In the genomic region with DNA sequence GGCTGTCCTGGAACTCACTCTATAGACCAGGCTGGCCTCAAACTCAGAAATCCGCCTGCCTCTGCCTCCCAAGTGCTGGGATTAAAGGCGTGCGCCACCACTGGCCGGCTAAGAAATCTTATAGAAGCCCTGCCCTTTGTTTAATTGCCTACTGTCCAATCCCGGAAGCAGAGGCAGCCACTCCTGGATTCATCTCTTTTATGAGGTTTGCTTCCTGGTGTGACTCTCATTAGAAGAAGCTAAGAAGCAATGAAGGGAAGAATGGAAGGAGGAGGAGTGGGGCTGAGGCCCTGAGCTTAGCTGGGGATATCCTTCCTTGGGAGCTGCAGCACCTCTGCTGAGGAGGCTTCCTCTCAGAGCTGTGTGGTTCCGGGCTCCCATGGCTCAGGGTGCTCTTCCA, we compare ENCODE assay signal across 25 mouse cellular contexts. TPM values are rescaled to one million over a fixed set of nuclear protein-coding genes. Genes with fewer than 3 reads are reported as not detected.
DNase-seq lines count a peak whose midpoint lies in the region; ATAC-seq and TF ChIP-seq lines count a peak whose summit lies in the region.
"Had no signal": no experiment of that assay in that cellular context is flagged by ENCODE, and none has a peak within 500 bp of the region (broad histone marks: within the 10 kb centered on the region; RNA-seq: fewer than 3 reads in every experiment).

No protein-coding gene starts in this region.

- H3K9ac ChIP-seq in liver, embryonic 13.5 days, result peak overlapping the region; percentile 27; the same call in 1 of the 2 replicates
- no peak overlapping the region for H3K9ac ChIP-seq in liver, embryonic 11.5 days (ENCODE audit: low read depth, low read length)
- H3K9ac ChIP-seq in liver, embryonic 15.5 days, result no peak overlapping the region
- no peak overlapping the region for H3K9ac ChIP-seq in lung, postnatal 0 days (replicated peaks; ENCODE audit: low read depth)
- H3K9ac ChIP-seq: embryonic facial prominence, embryonic 13.5 days; embryonic facial prominence, embryonic 15.5 days; forebrain, embryonic 12.5 days had no signal

- no peak overlapping the region for H3K4me3 ChIP-seq in liver, embryonic 13.5 days (replicated peaks)
- H3K4me3 ChIP-seq in liver, embryonic 11.5 days (ENCODE audit: low read depth, low read length), result no peak overlapping the region
- no peak overlapping the region for H3K4me3 ChIP-seq in liver, embryonic 15.5 days (replicated peaks)
- no peak overlapping the region for H3K4me3 ChIP-seq in lung, postnatal 0 days (ENCODE audit: low read depth, low read length)
- H3K4me3 ChIP-seq: embryonic facial prominence, embryonic 13.5 days; embryonic facial prominence, embryonic 15.5 days; erythroblast, embryonic 14.5 days; forebrain, embryonic 10.5 days; forebrain, embryonic 12.5 days had no signal

- WGBS in liver, embryonic 13.5 days (ENCODE audit: insufficient replicate concordance), result 91% methylated on average over 6 of the region's 6 CpGs
- WGBS in liver, embryonic 11.5 days, result 86% methylated on average over 6 of the region's 6 CpGs
- WGBS in liver, embryonic 15.5 days (ENCODE audit: insufficient replicate concordance), result 88% methylated on average over 6 of the region's 6 CpGs
- WGBS in lung, postnatal 0 days, result 90% methylated on average over 6 of the region's 6 CpGs

- intact Hi-C loops in heart, postnatal 14 days (cut with DNase I), result no loop called here

- no peak overlapping the region for H3K4me2 ChIP-seq in liver, embryonic 13.5 days
- no peak overlapping the region for H3K4me2 ChIP-seq in liver, embryonic 11.5 days
- H3K4me2 ChIP-seq in liver, embryonic 15.5 days, result no peak overlapping the region
- no peak overlapping the region for H3K4me2 ChIP-seq in lung, postnatal 0 days (replicated peaks; ENCODE audit: low read depth, low read length)
- H3K4me2 ChIP-seq: embryonic facial prominence, embryonic 13.5 days; embryonic facial prominence, embryonic 15.5 days; forebrain, embryonic 12.5 days had no signal

- TF ChIP-seq EP300 in lung, postnatal 0 days (IDR thresholded peaks at IDR 0.05), result no peak

- DNase-seq in liver, embryonic 13.5 days, result no peak
- DNase-seq in liver, embryonic 11.5 days (ENCODE audit: low spot score), result no peak
- DNase-seq in R1 (ENCODE audit: low read depth, low spot score) (peak; percentile 86), ZHBTc4 (ENCODE audit: low read depth, low spot score) (peak; percentile 60)
- no peak for DNase-seq in kidney, postnatal 36 days
- DNase-seq in lung, postnatal 0 days (ENCODE audit: low spot score), result no peak
- DNase-seq in heart, postnatal 14 days, result no peak
- DNase-seq: adrenal gland, adult 2 months; adrenal gland, postnatal 10 days; adrenal gland, postnatal 25 days; cerebellum, adult 11 months; cerebellum, adult 18-20 months; cerebellum, adult 8-10 months; cerebellum, adult 9-11 months; cerebellum, postnatal 14 days; cerebellum, postnatal 36 days; embryo, embryonic 11 days had no signal

- peaks cover 16% of the 10 kb centered on the region for H3K36me3 ChIP-seq in liver, embryonic 13.5 days
- peaks cover 7% of the 10 kb centered on the region for H3K36me3 ChIP-seq in liver, embryonic 11.5 days (ENCODE audit: control insufficient read depth, insufficient read depth, low read length)
- peaks cover 30% of the 10 kb centered on the region for H3K36me3 ChIP-seq in liver, embryonic 15.5 days (replicated peaks)
- 0 out of 2 replicates have a peak, but pooled peaks cover 3% of the 10 kb centered on the region for H3K36me3 ChIP-seq in lung, postnatal 0 days (ENCODE audit: insufficient read depth, low read length)

- H3K4me1 ChIP-seq in liver, embryonic 13.5 days (replicated peaks), result peaks cover 77% of the 10 kb centered on the region
- H3K4me1 ChIP-seq in liver, embryonic 11.5 days (replicated peaks; ENCODE audit: control insufficient read depth, insufficient read depth, low read length), result peaks cover 15% of the 10 kb centered on the region
- peaks cover 81% of the 10 kb centered on the region for H3K4me1 ChIP-seq in liver, embryonic 15.5 days (replicated peaks)
- no peaks in the 10 kb centered on the region for H3K4me1 ChIP-seq in lung, postnatal 0 days (ENCODE audit: insufficient read depth, low read depth, low read length)
- H3K4me1 ChIP-seq: embryonic facial prominence, embryonic 13.5 days; embryonic facial prominence, embryonic 15.5 days; forebrain, embryonic 10.5 days; forebrain, embryonic 12.5 days had no signal

- no peak for ATAC-seq in liver, embryonic 13.5 days (ENCODE audit: low read depth)
- no peak for ATAC-seq in liver, embryonic 11.5 days (replicated peaks; ENCODE audit: low FRiP score)
- ATAC-seq in liver, embryonic 15.5 days (ENCODE audit: insufficient read depth), result no peak
- ATAC-seq in lung, postnatal 0 days, result no peak
- ATAC-seq: forebrain, embryonic 14.5 days; forebrain, embryonic 16.5 days had no signal

- no peaks in the 10 kb centered on the region for H3K27me3 ChIP-seq in liver, embryonic 13.5 days
- no peaks in the 10 kb centered on the region for H3K27me3 ChIP-seq in liver, embryonic 11.5 days (replicated peaks; ENCODE audit: control insufficient read depth, insufficient read depth, low read length)
- H3K27me3 ChIP-seq in liver, embryonic 15.5 days, result no peaks in the 10 kb centered on the region
- no peaks in the 10 kb centered on the region for H3K27me3 ChIP-seq in lung, postnatal 0 days (replicated peaks; ENCODE audit: insufficient read depth, low read length)
- H3K27me3 ChIP-seq: embryonic facial prominence, embryonic 13.5 days; embryonic facial prominence, embryonic 15.5 days; forebrain, embryonic 12.5 days had no signal

- TF ChIP-seq CTCF in lung, postnatal 0 days (IDR thresholded peaks at IDR 0.05), result no peak

- H3K9me3 ChIP-seq in liver, embryonic 13.5 days (replicated peaks), result 0 out of 2 replicates have a peak, but pooled peaks cover 4% of the 10 kb centered on the region
- H3K9me3 ChIP-seq in liver, embryonic 11.5 days (ENCODE audit: control insufficient read depth, low read length), result no peaks in the 10 kb centered on the region
- 0 out of 2 replicates have a peak, but pooled peaks cover under 1% of the 10 kb centered on the region for H3K9me3 ChIP-seq in liver, embryonic 15.5 days (replicated peaks)
- no peaks in the 10 kb centered on the region for H3K9me3 ChIP-seq in lung, postnatal 0 days (ENCODE audit: low read length)
- H3K9me3 ChIP-seq: embryonic facial prominence, embryonic 13.5 days; embryonic facial prominence, embryonic 15.5 days; forebrain, embryonic 10.5 days; forebrain, embryonic 12.5 days had no signal

- H3K27ac ChIP-seq in liver, embryonic 13.5 days, result peak overlapping the region; percentile 93
- no peak overlapping the region for H3K27ac ChIP-seq in liver, embryonic 11.5 days (ENCODE audit: low read depth, low read length)
- peak overlapping the region; percentile 61 for H3K27ac ChIP-seq in liver, embryonic 15.5 days (replicated peaks)
- no peak overlapping the region for H3K27ac ChIP-seq in lung, postnatal 0 days (ENCODE audit: low read length)
- H3K27ac ChIP-seq: embryonic facial prominence, embryonic 13.5 days; embryonic facial prominence, embryonic 15.5 days; forebrain, embryonic 10.5 days; forebrain, embryonic 12.5 days had no signal

RNA-seq across cellular contexts. Expression of gene Ppp2r1b, which starts 23.4 kb away (rescaled TPM):
- 97.1 and 117 TPM in 2 replicates for polyA plus RNA-seq in liver, embryonic 13.5 days (2015; fragmentation: Nextera tagmentation; extraction: Ambion mirVana)
- polyA plus RNA-seq in liver, embryonic 11.5 days (2014; fragmentation: Nextera tagmentation; extraction: Ambion mirVana), result 143 and 172 TPM in 2 replicates
- polyA plus RNA-seq in liver, embryonic 15.5 days (2015; fragmentation: Nextera tagmentation; extraction: Ambion mirVana), result 68.8 and 70.2 TPM in 2 replicates
- 26.0 and 28.4 TPM in 2 replicates for polyA plus RNA-seq in lung, postnatal 0 days (2015; fragmentation: Nextera tagmentation; extraction: Ambion mirVana)
- 10 to 100 TPM in 1 of 2 experiments, 1 to 10 TPM in 1; 9.3 to 12.2 TPM for total RNA-seq in heart, postnatal 14 days (2021)

RNA-seq across cellular contexts. Expression of gene 1110032A03Rik, which starts 46.3 kb away (rescaled TPM):
- 13.4 and 14.6 TPM in 2 replicates for polyA plus RNA-seq in liver, embryonic 13.5 days (2015; fragmentation: Nextera tagmentation; extraction: Ambion mirVana)
- polyA plus RNA-seq in liver, embryonic 11.5 days (2014; fragmentation: Nextera tagmentation; extraction: Ambion mirVana), result 16.2 and 17.5 TPM in 2 replicates
- polyA plus RNA-seq in liver, embryonic 15.5 days (2015; fragmentation: Nextera tagmentation; extraction: Ambion mirVana), result 17.4 and 18.6 TPM in 2 replicates
- 72.3 and 79.8 TPM in 2 replicates for polyA plus RNA-seq in lung, postnatal 0 days (2015; fragmentation: Nextera tagmentation; extraction: Ambion mirVana)
- total RNA-seq in heart, postnatal 14 days (2021), result 10 to 100 TPM in 1 of 2 experiments, 1 to 10 TPM in 1; 7.9 to 10.4 TPM

RNA-seq across cellular contexts. Expression of gene Alg9, which starts 46.8 kb away (rescaled TPM):
- 15.9 and 17.5 TPM in 2 replicates for polyA plus RNA-seq in liver, embryonic 13.5 days (2015; fragmentation: Nextera tagmentation; extraction: Ambion mirVana)
- polyA plus RNA-seq in liver, embryonic 11.5 days (2014; fragmentation: Nextera tagmentation; extraction: Ambion mirVana), result 33.0 and 40.0 TPM in 2 replicates
- polyA plus RNA-seq in liver, embryonic 15.5 days (2015; fragmentation: Nextera tagmentation; extraction: Ambion mirVana), result 14.3 and 14.4 TPM in 2 replicates
- 17.9 and 19.0 TPM in 2 replicates for polyA plus RNA-seq in lung, postnatal 0 days (2015; fragmentation: Nextera tagmentation; extraction: Ambion mirVana)
- 10 to 100 TPM in 1 of 2 experiments, 1 to 10 TPM in 1; 9.9 to 10.1 TPM for total RNA-seq in heart, postnatal 14 days (2021)

RNA-seq across cellular contexts. Expression of gene Fdxacb1, which starts 53.6 kb away (rescaled TPM):
- polyA plus RNA-seq in liver, embryonic 13.5 days (2015; fragmentation: Nextera tagmentation; extraction: Ambion mirVana), result 11.8 and 13.2 TPM in 2 replicates
- 15.7 and 16.0 TPM in 2 replicates for polyA plus RNA-seq in liver, embryonic 11.5 days (2014; fragmentation: Nextera tagmentation; extraction: Ambion mirVana)
- 8.5 and 10.3 TPM in 2 replicates for polyA plus RNA-seq in liver, embryonic 15.5 days (2015; fragmentation: Nextera tagmentation; extraction: Ambion mirVana)
- polyA plus RNA-seq in lung, postnatal 0 days (2015; fragmentation: Nextera tagmentation; extraction: Ambion mirVana), result 10.2 and 12.1 TPM in 2 replicates
- 1 to 10 TPM; 5.7 to 6.0 TPM for total RNA-seq in heart, postnatal 14 days (2021)

Comparison
In these comparisons a context has a peak if more than half of its experiments do, and no peak if none do; other contexts are left out.
1. H3K27ac ChIP-seq: peak in liver, embryonic 13.5 days (single experiment) and liver, embryonic 15.5 days (single experiment); none in liver, embryonic 11.5 days (single experiment) and lung, postnatal 0 days (single experiment).
2. DNase-seq: peak in R1 (single experiment) and ZHBTc4 (single experiment); none in liver, embryonic 13.5 days (single experiment), liver, embryonic 11.5 days (single experiment), kidney, postnatal 36 days (0 of 2), lung, postnatal 0 days (single experiment) and heart, postnatal 14 days (0 of 2).